Mouse (Mus musculus) lung, embryonic 15.5 days (tissue): ENCODE data around the gene Grip2. TPM values are rescaled to one million over a fixed set of nuclear protein-coding genes. Genes with fewer than 3 reads are reported as not detected.
A peak's percentile ranks its signal among the peaks of the same experiment; 100 is the strongest.

Experiments
- ATAC-seq: fragments of 200-750 bp; cut with Nextera tagmentation; 2 replicates; pipeline ENCODE4 v1.8.0; 2017; ENCODE audit warnings: moderate number of reproducible peaks, borderline replicate concordance; ENCODE audit not compliant: low FRiP score, low TSS enrichment; ENCODE audit errors: extremely low read depth
- H3K27ac ChIP-seq: fragments of 300-500 bp; sonication (generic); 2 replicates; pipeline ENCODE4 v1.5.1; 2015; ENCODE audit warnings: moderate library complexity, mild to moderate bottlenecking, inconsistent platforms
- H3K27me3 ChIP-seq: fragments of 300-500 bp; sonication (generic); 2 replicates; pipeline ENCODE4 v1.6.1; 2015; ENCODE audit warnings: inconsistent platforms
- H3K36me3 ChIP-seq: fragments of 300-500 bp; sonication (generic); 2 replicates; pipeline ENCODE4 v1.6.1; 2015; ENCODE audit warnings: inconsistent platforms
- H3K4me1 ChIP-seq: fragments of 300-500 bp; sonication (generic); 2 replicates; pipeline ENCODE4 v1.6.1; 2015; ENCODE audit warnings: inconsistent platforms
- H3K4me2 ChIP-seq: fragments of 300-500 bp; sonication (generic); 2 replicates; pipeline ENCODE4 v1.6.1; 2015; ENCODE audit warnings: inconsistent platforms, mild to moderate bottlenecking, moderate library complexity
- H3K4me3 ChIP-seq: fragments of 300-500 bp; sonication (generic); 2 replicates; pipeline ENCODE4 v1.5.1; 2015; ENCODE audit warnings: mild to moderate bottlenecking, inconsistent platforms
- H3K9ac ChIP-seq: fragments of 300-500 bp; sonication (generic); 2 replicates; pipeline ENCODE4 v1.6.1; 2015; ENCODE audit warnings: inconsistent platforms
- H3K9me3 ChIP-seq: fragments of 300-500 bp; sonication (generic); 2 replicates; pipeline ENCODE4 v1.6.1; 2016; ENCODE audit warnings: inconsistent platforms
- WGBS: fragments of 180-500 bp; shearing (Covaris S2); methylation state at CpG from one replicate; pipeline ENCODE4 v1.1.7; 2015; 5-methylcytosine and 5-hydroxymethylcytosine counted together
- polyA plus RNA-seq: library from polyadenylated mRNA; unstranded; fragments of >200 nt; fragmentation: Nextera tagmentation; extraction: Ambion mirVana; gene quantifications from 2 replicates; pipeline ENCODE4 v1.2.1, GENCODE M21; 2015

Grip2 gene
- polyA plus RNA-seq, 1 experiment from 2014 or later, result 0.54 TPM

DNA sequence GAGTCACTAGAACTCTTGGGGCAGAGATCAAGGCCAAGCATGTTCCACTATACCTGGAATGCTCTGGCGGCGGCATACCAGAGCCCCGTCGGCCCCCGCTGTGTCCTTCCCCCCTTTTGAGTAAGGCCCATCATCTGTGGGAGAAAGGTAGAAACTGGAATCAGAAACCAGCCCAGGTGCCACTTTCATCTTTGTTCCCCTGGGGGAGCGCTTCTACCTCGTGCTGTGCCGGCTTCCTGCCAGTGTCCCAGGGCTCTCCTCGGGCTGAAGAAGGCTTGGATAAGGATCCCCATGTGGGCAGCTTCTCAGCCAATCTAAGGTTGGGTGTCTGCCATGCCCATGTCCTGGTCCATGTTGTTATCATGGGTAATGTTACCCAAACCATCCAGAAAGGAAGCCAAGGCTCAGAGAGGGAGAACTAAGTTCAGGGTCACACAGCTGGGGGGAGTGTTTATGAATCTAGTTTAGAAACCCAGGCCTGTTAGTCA lies 38.7 kb downstream of the Grip2 start:
- no peaks in the 10 kb centered on the region for H3K27me3 ChIP-seq
- ATAC-seq, result no peak
- H3K4me3 ChIP-seq, result no peak overlapping the region
- H3K4me2 ChIP-seq, result no peak overlapping the region
- H3K27ac ChIP-seq, result no peak overlapping the region
- H3K9ac ChIP-seq, result no peak overlapping the region
- H3K36me3 ChIP-seq, result no peaks in the 10 kb centered on the region
- H3K9me3 ChIP-seq, result no peaks in the 10 kb centered on the region
- WGBS, result 73% methylated on average over 9 of the region's 9 CpGs
- no peaks in the 10 kb centered on the region for H3K4me1 ChIP-seq

- Histone ChIP-seq H3K4me1 (no peaks in the 10 kb centered on the region), H3K4me3 (no peak overlapping the region), H3K27ac (no peak overlapping the region), H3K9me3 (no peaks in the 10 kb centered on the region), H3K27me3 (no peaks in the 10 kb centered on the region), H3K36me3 (no peaks in the 10 kb centered on the region), H3K4me2 (no peak overlapping the region), H3K9ac (no peak overlapping the region)
- no peak for ATAC-seq
- 66% methylated on average over 3 of the region's 3 CpGs for WGBS
Measured at GRCm38 (mm10) chr6:91785018-91785417, 42.0 kb downstream of the Grip2 start.

DNA sequence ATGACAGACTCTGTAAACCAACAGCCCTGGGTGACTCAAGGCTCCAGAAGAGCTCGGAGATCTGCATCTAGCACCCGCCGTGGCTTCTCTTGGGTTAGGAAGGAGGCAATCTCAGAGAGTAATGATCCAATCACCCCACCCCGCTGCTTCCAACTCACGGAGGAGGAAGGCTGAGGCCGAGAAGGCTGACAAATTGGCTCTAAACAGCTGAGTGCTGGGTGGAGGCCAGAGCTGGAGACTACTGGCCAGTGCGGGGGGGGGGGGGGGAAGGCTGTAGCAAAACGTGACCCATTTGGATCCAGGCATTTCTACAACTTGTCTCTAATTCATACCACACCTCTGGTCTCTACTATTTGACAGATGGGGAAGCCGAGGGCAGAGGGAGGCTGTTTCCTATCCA lies 47.8 kb downstream of the Grip2 start:
- Histone ChIP-seq H3K4me3 (no peak overlapping the region), H3K36me3 (no peaks in the 10 kb centered on the region), H3K9me3 (no peaks in the 10 kb centered on the region), H3K4me1 (no peaks in the 10 kb centered on the region), H3K27me3 (no peaks in the 10 kb centered on the region), H3K27ac (no peak overlapping the region), H3K9ac (no peak overlapping the region), H3K4me2 (no peak overlapping the region)
- WGBS, result 47% methylated on average over 9 of the region's 9 CpGs
- no peak for ATAC-seq

DNA sequence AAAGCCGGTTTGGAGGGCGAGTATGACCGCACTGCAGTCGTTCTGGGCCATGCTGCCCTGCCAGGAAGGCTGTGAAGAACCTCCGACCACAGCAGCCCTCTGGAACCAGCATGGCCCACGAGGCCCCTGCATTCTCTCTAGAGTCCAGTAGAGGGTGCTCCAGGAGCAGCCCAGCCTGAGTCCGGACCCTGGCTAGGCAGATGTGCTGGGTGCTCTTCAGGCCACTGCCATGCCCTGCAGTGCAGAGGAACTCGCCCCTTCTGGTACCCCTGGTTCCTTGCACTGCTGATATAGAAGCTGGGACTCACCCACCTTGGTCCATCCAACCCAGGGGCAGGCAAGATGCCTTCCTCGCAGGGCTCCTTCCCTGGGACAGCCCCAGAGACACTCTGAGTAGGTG lies 50.5 kb downstream of the Grip2 start:
- WGBS, result 10% methylated on average over 9 of the region's 9 CpGs
- no peaks in the 10 kb centered on the region for H3K4me1 ChIP-seq
- H3K27ac ChIP-seq, result no peak overlapping the region
- no peak overlapping the region for H3K9ac ChIP-seq
- no peaks in the 10 kb centered on the region for H3K36me3 ChIP-seq
- ATAC-seq, result 0 out of 2 replicates have a peak, but pooled peaks have one; percentile 20
- no peaks in the 10 kb centered on the region for H3K27me3 ChIP-seq
- H3K4me2 ChIP-seq, result no peak overlapping the region
- no peak overlapping the region for H3K4me3 ChIP-seq
- H3K9me3 ChIP-seq, result no peaks in the 10 kb centered on the region

GRCm38 (mm10) chr6:91773951-91774350 lies 53.1 kb downstream of the Grip2 start:
- Histone ChIP-seq H3K4me1 (no peaks in the 10 kb centered on the region), H3K4me3 (no peak overlapping the region), H3K9me3 (no peaks in the 10 kb centered on the region), H3K4me2 (no peak overlapping the region), H3K27ac (no peak overlapping the region), H3K9ac (no peak overlapping the region), H3K36me3 (no peaks in the 10 kb centered on the region), H3K27me3 (no peaks in the 10 kb centered on the region)
- ATAC-seq, result no peak; the same call in 1 of the 2 replicates
- 67% methylated on average over 5 of the region's 5 CpGs for WGBS

DNA sequence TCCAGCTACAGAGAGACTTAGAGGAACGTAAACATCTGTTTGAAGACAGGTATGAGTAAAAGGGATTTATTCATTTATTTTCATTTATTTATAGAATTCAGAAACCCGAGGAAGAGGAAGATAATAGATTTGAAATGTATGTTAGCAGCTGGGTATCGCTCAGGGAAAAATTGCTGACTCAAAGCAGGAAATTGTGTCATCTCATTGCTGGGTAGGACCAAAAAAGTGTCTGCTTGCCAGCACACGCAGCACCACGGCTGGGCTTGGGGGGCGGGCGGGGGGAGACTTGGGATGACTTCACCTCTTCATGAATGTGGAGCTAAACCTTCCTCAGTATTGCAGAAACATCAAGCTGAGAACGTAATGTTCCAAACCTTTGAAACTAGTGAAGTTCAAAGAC lies 59.5 kb downstream of the Grip2 start:
- H3K4me3 ChIP-seq, result no peak overlapping the region
- no peak overlapping the region for H3K9ac ChIP-seq
- no peak overlapping the region for H3K27ac ChIP-seq
- H3K4me1 ChIP-seq, result no peaks in the 10 kb centered on the region
- H3K9me3 ChIP-seq, result no peaks in the 10 kb centered on the region
- H3K4me2 ChIP-seq, result no peak overlapping the region
- no peaks in the 10 kb centered on the region for H3K36me3 ChIP-seq
- no peaks in the 10 kb centered on the region for H3K27me3 ChIP-seq
- ATAC-seq, result no peak
- whole genome bisulfite sequencing, result 63% methylated on average over 8 of the region's 8 CpGs

DNA sequence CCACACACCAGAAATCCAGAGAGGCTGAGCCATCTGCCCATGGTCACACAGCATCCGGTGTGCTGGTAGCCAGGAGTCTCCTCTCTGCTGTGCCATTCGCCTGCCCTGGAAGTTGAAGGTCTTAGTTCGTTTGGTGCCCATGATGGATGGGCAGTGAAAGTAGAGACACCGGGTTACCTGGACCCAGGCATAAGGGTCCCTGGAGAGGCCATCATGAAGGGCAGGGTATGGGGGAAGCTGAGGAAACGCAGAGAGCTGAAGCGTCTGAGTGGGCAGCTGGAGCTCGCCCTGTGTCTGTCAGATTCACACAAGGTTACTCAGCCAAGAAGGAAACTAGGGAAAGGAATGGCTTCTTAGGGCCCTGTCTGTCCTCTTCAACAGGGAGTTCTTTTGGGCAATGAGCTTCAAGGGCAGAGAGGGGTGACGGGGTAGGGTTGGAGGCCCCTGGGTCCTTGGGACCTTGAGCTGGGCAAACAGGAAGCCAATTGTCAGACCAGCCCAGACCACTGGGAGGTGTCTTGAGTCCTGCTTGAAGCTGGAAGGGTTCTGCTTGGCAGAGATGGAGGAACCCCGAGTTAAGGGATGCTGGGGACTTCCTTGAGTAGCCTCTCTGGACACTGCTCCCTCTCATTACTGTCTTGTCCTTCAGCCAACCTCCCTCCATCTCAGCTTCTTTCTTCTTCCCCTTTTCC lies 64.9 kb downstream of the Grip2 start:
- WGBS, result 71% methylated on average over 9 of the region's 9 CpGs
- Histone ChIP-seq H3K27me3 (no peaks in the 10 kb centered on the region), H3K9ac (no peak overlapping the region), H3K4me1 (no peaks in the 10 kb centered on the region), H3K4me2 (no peak overlapping the region), H3K27ac (no peak overlapping the region), H3K9me3 (no peaks in the 10 kb centered on the region), H3K4me3 (no peak overlapping the region), H3K36me3 (peaks cover 6% of the 10 kb centered on the region)
- ATAC-seq, result no peak

GRCm38 (mm10) chr6:91754845-91755244 lies 72.2 kb downstream of the Grip2 start:
- H3K9ac ChIP-seq, result no peak overlapping the region
- peaks cover 33% of the 10 kb centered on the region for H3K36me3 ChIP-seq
- 82% methylated on average over 12 of the region's 12 CpGs for WGBS
- H3K4me2 ChIP-seq, result no peak overlapping the region
- no peak overlapping the region for H3K27ac ChIP-seq
- 0 out of 2 replicates have a peak, but pooled peaks cover 3% of the 10 kb centered on the region for H3K4me1 ChIP-seq
- no peaks in the 10 kb centered on the region for H3K27me3 ChIP-seq
- no peak for ATAC-seq
- H3K4me3 ChIP-seq, result no peak overlapping the region
- H3K9me3 ChIP-seq, result no peaks in the 10 kb centered on the region

DNA sequence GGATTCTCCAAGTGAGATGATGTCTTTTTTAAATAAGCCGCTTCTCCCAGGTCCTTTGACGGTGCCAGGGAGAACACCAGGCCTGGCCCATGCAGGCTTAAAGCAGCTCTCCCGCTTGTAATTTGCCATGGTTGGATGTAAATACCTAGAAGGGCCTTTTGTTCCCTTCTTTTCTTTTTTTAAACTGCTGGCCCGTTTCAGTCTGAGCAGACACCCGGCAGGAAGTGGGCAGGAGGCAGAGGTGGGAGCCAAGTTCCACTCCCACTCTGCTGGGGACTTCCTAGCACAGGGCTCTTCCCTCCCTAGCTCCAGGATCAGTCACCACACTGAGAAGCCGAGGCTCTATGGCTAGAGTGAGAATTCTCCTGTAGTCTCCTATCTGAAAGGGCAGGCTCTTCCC lies 73.0 kb downstream of the Grip2 start:
- peaks cover 33% of the 10 kb centered on the region for H3K36me3 ChIP-seq
- WGBS, result 55% methylated on average over 6 of the region's 6 CpGs
- no peak for ATAC-seq

DNA sequence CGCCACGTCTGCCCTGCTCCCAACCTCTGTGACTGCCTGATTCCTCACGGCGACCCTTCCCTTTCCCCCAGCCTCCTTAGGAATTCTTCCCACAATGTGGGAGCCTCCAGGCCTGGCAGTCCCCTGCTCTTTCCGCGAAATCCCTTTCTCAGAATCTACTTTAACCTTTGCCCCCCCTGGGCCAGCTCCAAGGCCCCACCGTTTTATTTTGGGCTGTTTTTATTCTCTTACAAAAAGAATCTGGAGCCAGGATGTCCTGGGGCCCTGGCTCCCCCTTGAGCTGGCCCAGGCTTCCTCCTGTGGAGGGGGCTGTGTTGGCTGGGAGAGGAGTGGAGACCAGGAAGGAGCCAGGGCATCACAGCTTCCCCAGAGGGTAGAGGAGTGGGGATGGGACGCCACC lies 74.2 kb downstream of the Grip2 start:
- Histone ChIP-seq H3K27ac (no peak overlapping the region), H3K4me2 (no peak overlapping the region), H3K27me3 (no peaks in the 10 kb centered on the region), H3K9me3 (no peaks in the 10 kb centered on the region), H3K36me3 (peaks cover 45% of the 10 kb centered on the region), H3K9ac (no peak overlapping the region), H3K4me3 (no peak overlapping the region), H3K4me1 (0 out of 2 replicates have a peak, but pooled peaks cover 3% of the 10 kb centered on the region)
- no peak for ATAC-seq
- WGBS, result 68% methylated on average over 8 of the region's 8 CpGs

More for the DNA sequence above, 73.0 kb downstream of the Grip2 start:
- H3K9ac ChIP-seq, result no peak overlapping the region
- H3K4me2 ChIP-seq, result no peak overlapping the region
- no peak overlapping the region for H3K4me3 ChIP-seq
- 0 out of 2 replicates have a peak, but pooled peaks cover 3% of the 10 kb centered on the region for H3K4me1 ChIP-seq
- no peak overlapping the region for H3K27ac ChIP-seq
- no peaks in the 10 kb centered on the region for H3K27me3 ChIP-seq
- no peaks in the 10 kb centered on the region for H3K9me3 ChIP-seq

DNA sequence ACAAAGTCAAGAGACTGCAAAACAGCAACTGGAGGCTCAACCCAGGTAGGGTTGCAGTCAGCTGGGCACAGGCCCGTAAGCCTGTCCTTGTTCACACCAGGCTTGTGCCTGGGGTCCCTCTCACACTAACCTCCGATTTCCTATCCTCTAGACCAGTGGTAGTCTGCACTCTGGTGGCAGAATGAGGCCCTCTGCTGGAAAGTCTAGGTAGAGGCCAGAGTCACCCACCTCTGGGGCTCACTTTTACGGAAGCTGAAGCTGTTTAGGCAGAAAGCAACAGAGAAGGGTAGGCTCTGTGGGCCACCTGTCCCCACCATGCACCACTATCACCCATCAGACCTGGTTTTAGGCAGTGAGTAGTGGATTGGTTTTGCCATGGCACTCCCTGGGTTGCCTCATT lies 76.1 kb downstream of the Grip2 start:
- no peak overlapping the region for H3K9ac ChIP-seq
- no peak overlapping the region for H3K27ac ChIP-seq
- ATAC-seq, result no peak
- H3K4me1 ChIP-seq, result 0 out of 2 replicates have a peak, but pooled peaks cover 3% of the 10 kb centered on the region
- H3K27me3 ChIP-seq, result no peaks in the 10 kb centered on the region
- H3K9me3 ChIP-seq, result no peaks in the 10 kb centered on the region
- no peak overlapping the region for H3K4me3 ChIP-seq
- H3K36me3 ChIP-seq, result peaks cover 40% of the 10 kb centered on the region
- H3K4me2 ChIP-seq, result no peak overlapping the region
- 73% methylated on average over 3 of the region's 3 CpGs for WGBS

- Histone ChIP-seq H3K4me2 (no peak overlapping the region), H3K36me3 (peaks cover 45% of the 10 kb centered on the region)
Measured at GRCm38 (mm10) chr6:91746776-91747175, 80.3 kb downstream of the Grip2 start.

More at GRCm38 (mm10) chr6:91746776-91747175, 80.3 kb downstream of the Grip2 start:
- H3K9me3 ChIP-seq, result no peaks in the 10 kb centered on the region
- H3K27me3 ChIP-seq, result no peaks in the 10 kb centered on the region
- ATAC-seq, result no peak
- H3K4me1 ChIP-seq, result no peaks in the 10 kb centered on the region
- no peak overlapping the region for H3K9ac ChIP-seq
- WGBS, result 85% methylated on average over 5 of the region's 5 CpGs
- no peak overlapping the region for H3K4me3 ChIP-seq
- no peak overlapping the region for H3K27ac ChIP-seq
